Mouse (Mus musculus): ENCODE measurements at regions not wholly inside any gene's neighbourhood (a gene's known extent, or its start where the extent isn't known, plus 50 kb on each side); places are given as distances from the start of the nearest gene placed in this dataset.

DNA sequence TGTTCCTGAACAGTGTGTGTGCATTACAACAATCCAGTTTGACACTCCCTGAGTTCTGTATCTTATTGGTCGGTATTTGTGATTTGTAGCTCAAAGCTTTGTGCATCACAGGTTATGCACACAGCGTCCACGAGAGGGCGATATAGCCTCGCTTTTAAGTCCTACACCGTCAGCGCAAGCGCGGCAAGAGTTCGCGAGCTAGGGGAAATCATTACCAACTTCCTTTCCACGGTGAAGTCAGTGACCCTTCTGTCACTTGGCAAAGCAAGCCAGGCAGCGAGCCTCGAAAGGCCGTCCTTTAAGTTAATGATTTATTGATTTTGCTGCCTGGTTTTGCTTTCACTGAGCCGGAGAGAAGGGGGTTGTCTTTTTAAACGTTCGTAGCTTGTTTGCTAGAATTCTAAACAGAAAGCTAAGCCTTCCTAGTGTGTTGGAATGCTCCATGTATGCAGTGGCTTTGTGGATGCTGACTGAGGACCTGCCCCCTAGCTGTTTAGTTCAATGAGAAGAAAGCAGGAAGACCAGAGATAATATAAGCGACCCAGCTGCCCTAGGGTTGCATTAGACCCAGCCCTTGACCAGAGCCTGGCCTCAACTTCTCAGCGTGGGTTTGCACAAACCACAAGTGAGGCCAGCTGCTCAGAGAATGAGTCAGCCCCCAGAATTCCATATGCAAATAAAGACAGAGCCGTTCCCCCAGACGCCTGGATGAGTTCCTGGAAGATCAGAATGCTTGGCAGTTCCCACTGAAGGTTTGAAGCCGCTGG, 79.0 kb upstream of the Ipo5 start:
- ATAC-seq, result peak; percentile 97

DNA sequence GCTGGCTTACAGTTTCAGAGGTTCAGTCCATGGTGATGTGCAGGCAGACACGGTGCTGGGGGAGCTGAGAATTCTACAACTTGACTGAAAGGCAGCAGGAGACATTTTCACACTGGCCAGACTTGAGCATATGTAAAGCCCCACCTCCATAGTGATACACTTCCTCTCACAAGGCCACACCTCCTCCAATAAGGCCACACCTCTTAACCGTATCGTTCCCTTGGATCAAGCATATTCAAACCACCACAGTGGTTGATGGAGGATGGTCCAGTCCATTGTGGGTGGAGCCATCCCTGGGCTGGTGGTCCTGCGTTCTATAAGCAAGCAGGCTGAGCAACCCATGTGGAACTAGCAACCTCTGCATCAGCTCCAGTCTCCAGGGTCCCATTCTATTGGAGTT, 76.2 kb upstream of the Ipo5 start:
- ATAC-seq, result no peak

GRCm38 (mm10) chr14:120835758-120836157, 75.3 kb upstream of the Ipo5 start:
- no peak for ATAC-seq

DNA sequence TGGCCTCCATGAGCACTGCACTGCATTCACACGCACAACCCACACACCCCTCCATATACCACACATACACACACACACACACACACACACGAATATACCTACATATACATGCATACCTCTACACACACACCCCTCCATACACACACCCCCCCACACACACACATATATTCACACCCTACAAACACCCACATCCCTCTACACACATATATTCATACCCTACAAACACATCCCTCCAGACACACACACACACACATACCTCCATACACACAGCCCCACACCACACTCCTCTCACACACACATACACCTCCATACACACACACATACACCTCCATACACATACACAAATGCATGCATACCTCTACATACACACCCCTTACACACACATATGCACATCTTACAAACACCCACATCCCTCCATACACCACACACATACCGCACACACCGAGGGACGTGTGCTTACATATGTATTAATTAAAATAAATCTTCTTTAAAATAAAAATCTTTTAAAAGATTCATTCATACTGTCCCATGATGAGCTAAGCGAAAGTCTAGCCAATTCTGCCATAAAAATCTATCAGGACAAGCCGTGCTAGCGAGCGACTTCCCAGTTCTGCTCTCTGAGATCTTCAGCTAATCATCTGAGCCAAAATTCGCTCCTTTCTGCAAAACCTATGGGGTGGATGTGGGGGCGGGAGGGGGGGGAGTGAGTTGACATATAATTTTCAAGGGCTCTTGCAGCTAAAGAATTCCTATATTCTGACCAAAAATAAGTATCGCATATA, 74.3 kb upstream of the Ipo5 start:
- ATAC-seq, result no peak

DNA sequence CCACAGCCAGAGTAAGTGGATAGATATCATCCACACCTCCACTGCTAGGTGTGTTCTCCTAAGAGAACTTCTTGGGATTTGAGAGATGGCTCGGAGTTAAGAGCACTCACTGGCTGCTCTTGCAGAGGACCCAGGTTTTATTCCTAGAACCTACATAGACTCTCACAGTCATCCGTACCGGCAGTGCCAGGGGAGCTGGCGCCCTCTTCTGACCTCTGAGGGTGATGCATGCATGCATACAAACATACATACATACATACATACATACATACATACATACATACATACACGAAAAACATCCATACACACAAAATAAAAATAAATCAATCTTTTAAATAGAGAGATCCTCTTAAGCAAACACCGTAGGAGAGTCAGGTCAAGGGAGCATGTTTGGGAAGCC, 70.1 kb upstream of the Ipo5 start:
- ATAC-seq, result no peak

- no peak for ATAC-seq
Observed at GRCm38 (mm10) chr14:120841311-120841710, 69.7 kb upstream of the Ipo5 start.

- no peak for ATAC-seq
Observed at GRCm38 (mm10) chr14:120845172-120845571, 65.9 kb upstream of the Ipo5 start.

- ATAC-seq, result no peak
Observed at GRCm38 (mm10) chr14:120846073-120846850, 64.8 kb upstream of the Ipo5 start.

GRCm38 (mm10) chr14:120847006-120847405, 64.0 kb upstream of the Ipo5 start:
- ATAC-seq, result no peak

GRCm38 (mm10) chr14:120848083-120848951, 62.7 kb upstream of the Ipo5 start:
- no peak for ATAC-seq

DNA sequence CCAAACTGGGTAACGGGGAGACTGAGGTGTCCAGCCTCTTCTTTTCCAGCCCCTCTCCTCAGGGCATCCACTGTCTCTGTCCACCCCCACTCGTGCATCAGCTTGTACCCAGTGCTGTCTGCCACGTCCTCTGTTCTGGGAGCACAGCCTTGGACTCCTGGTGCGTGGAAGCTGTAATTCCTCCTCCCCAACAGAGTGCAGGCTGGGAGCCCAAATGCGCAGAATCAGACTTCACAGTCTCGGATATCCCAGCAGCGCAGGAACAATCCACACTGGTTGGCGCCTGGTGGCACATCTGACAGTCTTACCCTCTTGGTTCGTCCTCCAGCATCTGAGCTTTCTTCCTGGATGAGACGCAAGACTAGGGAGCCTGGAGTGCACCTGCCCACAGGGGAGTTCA, 61.9 kb upstream of the Ipo5 start:
- ATAC-seq, result no peak

- no peak for ATAC-seq
Observed at GRCm38 (mm10) chr14:120853643-120854042, 57.4 kb upstream of the Ipo5 start.

- no peak for ATAC-seq
Observed at GRCm38 (mm10) chr14:120854559-120854958, 56.5 kb upstream of the Ipo5 start.

GRCm38 (mm10) chr14:120855181-120855580, 55.8 kb upstream of the Ipo5 start:
- no peak for ATAC-seq
